Mouse (Mus musculus): Measurements from ENCODE around the gene Actr1a.

Actr1a gene

DNA sequence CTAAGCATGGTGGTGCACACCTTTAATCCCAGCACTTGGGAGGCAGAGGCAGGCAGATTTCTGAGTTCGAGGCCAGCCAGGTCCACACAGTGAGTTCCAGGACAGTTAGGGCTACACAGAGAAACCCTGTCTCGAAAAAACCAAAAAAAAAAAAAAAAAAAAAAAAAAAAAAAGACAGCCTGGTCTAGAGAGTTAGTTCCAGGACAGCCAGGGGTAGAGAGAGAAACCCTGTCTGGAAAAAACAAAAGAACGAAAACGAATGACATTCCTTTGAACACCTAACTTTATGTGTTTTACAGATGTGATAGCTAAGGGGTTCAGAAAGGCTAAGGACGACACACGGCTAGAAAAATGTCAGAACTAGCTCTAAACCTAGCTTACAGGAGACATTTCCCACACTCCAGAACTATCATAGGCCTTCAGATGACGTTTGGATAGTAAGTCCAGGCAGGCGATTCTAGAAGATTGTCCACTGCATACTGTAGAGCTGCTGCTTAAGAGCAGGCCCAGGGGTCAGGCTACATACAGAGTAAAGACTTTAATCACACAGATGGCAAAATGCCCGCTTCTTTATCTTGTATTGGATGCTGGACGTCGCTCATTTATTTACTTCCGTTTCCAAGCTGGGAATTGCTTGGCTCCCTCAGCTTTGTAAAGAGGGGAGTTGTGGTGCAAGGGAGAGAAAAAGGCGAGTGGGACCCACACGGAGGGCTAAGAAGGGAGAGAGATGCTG is 47.4 kb downstream of the Actr1a start:
- ChIA-PET POLR2A (interaction anchor here (0.5 to 4.5 kb wide), 15 partner anchors 9 to 429 kb away, joined by 3 to 28 read pairs (median 4); partner anchors contain the start of genes Cuedc2 (in 2 of the 4), Fbxl15 (in 2 of the 4), Sufu (in 2 of the 4) and Nfkb2 (in 1 of the 4)), CTCF (interaction anchor here in 2 of 4 experiments (0.5 to 1.9 kb wide), 4 partner anchors 9 to 49 kb away, joined by 3 to 4 read pairs (median 4); partner anchors contain the start of gene Sufu (in 1 of the 2))

DNA sequence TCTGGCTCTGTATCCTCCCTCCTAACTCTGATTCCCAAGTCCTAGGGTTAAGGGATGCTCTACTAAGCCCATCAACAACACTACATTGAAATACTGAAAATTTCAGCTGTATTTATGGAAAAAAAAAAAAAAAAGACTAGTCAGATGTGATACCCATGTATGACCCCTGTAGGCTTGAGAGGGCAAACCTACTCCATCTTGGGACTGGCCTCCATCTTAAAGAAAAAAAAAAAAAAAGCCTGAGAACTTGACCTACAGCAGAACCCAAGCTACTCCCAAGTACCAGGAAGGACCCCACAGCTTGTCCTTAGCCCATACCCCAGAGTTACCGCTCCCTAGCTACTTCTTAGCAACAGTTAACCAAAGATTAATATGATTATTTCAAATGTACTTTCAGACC is 48.4 kb downstream of the Actr1a start:
- CTCF ChIA-PET: interaction anchor here in 3 of 4 experiments (0.5 to 0.7 kb wide), 7 partner anchors 23 to 666 kb away, joined by 3 to 6 read pairs (median 4); partner anchors contain the start of gene Nfkb2 (in 1 of the 3)
- POLR2A ChIA-PET: interaction anchor here in 3 of 4 experiments (0.6 to 4.5 kb wide), 5 partner anchors 9 to 640 kb away, joined by 3 to 28 read pairs (median 6); no protein-coding TSS in a partner anchor

GRCm38 (mm10) chr19:46344710-46345419 is 50.7 kb downstream of the Actr1a start:
- POLR2A ChIA-PET: interaction anchor here (0.6 to 1.6 kb wide), 19 partner anchors 9 to 706 kb away, joined by 3 to 16 read pairs (median 3); partner anchors contain the start of genes Fbxl15 (in 1 of the 4) and Sufu (in 1 of the 4)
- CTCF ChIA-PET: interaction anchor here in 3 of 4 experiments (0.6 to 1.3 kb wide), 5 partner anchors 40 to 182 kb away, joined by 3 to 6 read pairs (median 4); partner anchors contain the start of gene Nfkb2 (in 1 of the 3)

GRCm38 (mm10) chr19:46339287-46339971 is 56.1 kb downstream of the Actr1a start:
- ChIA-PET CTCF (interaction anchor here in 2 of 4 experiments (0.5 to 1.2 kb wide), 6 partner anchors 18 to 830 kb away, joined by 3 to 4 read pairs (median 3); partner anchors contain the start of gene Nfkb2 (in 2 of the 2)), POLR2A (interaction anchor here in 2 of 4 experiments (1.0 to 5.0 kb wide), 13 partner anchors 9 to 259 kb away, joined by 3 to 40 read pairs (median 4); partner anchors contain the start of genes Fbxl15 (in 2 of the 2), Sufu (in 2 of the 2) and Wbp1l (in 1 of the 2))

GRCm38 (mm10) chr19:46338942-46339286 is 56.6 kb downstream of the Actr1a start:
- ChIA-PET POLR2A (interaction anchor here in 2 of 4 experiments (1.0 to 5.0 kb wide), 11 partner anchors 9 to 260 kb away, joined by 3 to 40 read pairs (median 5); partner anchors contain the start of genes Fbxl15 (in 2 of the 2), Sufu (in 1 of the 2) and Wbp1l (in 1 of the 2)), CTCF (interaction anchor here in 2 of 4 experiments (0.5 to 1.2 kb wide), 4 partner anchors 18 to 172 kb away, joined by 3 to 4 read pairs (median 4); partner anchors contain the start of gene Nfkb2 (in 2 of the 2))

GRCm38 (mm10) chr19:46338331-46338936 is 57.1 kb downstream of the Actr1a start, which contains the start of gene Cuedc2:
Gene Cuedc2, minus strand, starts transcription at chr19:46338702.
- ChIA-PET POLR2A (interaction anchor here (0.6 to 5.0 kb wide), 33 partner anchors 9 to 408 kb away, joined by 3 to 40 read pairs (median 4); partner anchors contain the start of genes Fbxl15 (in 4 of the 4), Sufu (in 2 of the 4), Actr1a (in 1 of the 4) and Gbf1 (in 1 of the 4)), CTCF (interaction anchor here (0.5 to 1.5 kb wide), 11 partner anchors 9 to 1282 kb away, joined by 3 to 5 read pairs (median 4); partner anchors contain the start of genes Fbxl15 (in 2 of the 4), Nfkb2 (in 2 of the 4) and Sufu (in 2 of the 4))

GRCm38 (mm10) chr19:46337719-46338330 is 57.7 kb downstream of the Actr1a start:
- CTCF ChIA-PET: interaction anchor here in 3 of 4 experiments (0.5 to 1.5 kb wide), 9 partner anchors 8 to 1282 kb away, joined by 3 to 5 read pairs (median 4); partner anchors contain the start of genes Fbxl15 (in 2 of the 3), Sufu (in 2 of the 3) and Nfkb2 (in 1 of the 3)

DNA sequence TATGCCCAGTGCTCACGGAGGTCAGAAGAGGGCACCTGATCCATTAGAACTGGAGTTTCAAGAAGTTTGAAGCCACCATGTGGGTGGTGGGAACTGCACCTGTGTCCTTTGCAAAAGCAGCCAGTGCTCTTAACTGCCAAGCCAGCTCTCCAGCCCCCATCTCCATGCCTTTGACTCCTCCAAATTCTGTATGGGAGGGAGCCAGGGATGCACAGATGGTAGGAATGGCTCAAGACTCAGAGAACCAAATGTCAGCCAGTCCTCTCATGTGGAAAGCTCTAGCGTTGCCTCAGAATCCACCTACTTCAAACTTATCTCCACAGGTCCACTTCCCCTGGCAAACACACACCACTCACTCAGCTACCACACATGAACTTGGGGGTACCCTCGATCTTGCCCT is 61.6 kb downstream of the Actr1a start:
- POLR2A ChIA-PET: interaction anchor here in 1 of 4 experiments (0.6 to 1.2 kb wide), 2 partner anchors 23 to 266 kb away, joined by 3 read pairs; no protein-coding TSS in a partner anchor
- CTCF ChIA-PET: interaction anchor here in 1 of 4 experiments (1.6 kb wide), 1 partner anchor 63 kb away, joined by 3 read pairs; the partner anchor contains the start of gene Sufu

More at GRCm38 (mm10) chr19:46337719-46338330, 57.7 kb downstream of the Actr1a start:
- POLR2A ChIA-PET: interaction anchor here (0.6 to 5.0 kb wide), 34 partner anchors 8 to 408 kb away, joined by 3 to 40 read pairs (median 4); partner anchors contain the start of genes Fbxl15 (in 4 of the 4), Actr1a (in 1 of the 4), Gbf1 (in 1 of the 4) and Nolc1 (in 1 of the 4)

DNA sequence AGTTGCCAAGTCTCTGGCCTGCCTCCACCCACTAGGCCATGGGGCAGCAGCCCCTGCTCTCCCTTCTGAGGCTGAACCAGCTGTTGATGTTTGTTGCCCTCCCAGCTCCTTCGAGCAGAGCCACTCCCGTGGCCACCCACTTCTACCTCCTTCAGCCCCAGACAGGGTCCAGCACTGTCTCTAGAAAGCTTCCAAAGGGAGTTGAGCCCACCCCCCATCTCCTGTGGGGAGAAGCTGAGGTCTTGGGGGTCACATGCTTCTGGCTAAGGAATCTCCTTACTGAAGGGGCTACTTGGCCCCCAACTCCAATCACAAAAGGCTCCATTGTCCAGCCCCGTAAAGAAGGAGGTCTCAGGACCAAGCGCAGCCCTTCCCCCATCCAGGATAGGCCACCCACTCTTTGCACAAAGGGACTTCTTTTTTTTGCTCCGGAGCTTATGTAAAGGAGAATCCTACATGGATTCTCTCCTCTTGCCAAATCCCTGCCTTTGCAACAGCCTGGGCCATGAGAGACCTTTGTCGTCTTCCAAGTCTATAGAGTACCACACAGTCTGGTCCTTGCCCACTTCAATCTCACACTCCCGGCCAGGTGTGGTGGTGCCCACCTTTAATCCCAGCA is 62.7 kb downstream of the Actr1a start:
- ChIA-PET POLR2A (no interaction called here), CTCF (no interaction called here)

DNA sequence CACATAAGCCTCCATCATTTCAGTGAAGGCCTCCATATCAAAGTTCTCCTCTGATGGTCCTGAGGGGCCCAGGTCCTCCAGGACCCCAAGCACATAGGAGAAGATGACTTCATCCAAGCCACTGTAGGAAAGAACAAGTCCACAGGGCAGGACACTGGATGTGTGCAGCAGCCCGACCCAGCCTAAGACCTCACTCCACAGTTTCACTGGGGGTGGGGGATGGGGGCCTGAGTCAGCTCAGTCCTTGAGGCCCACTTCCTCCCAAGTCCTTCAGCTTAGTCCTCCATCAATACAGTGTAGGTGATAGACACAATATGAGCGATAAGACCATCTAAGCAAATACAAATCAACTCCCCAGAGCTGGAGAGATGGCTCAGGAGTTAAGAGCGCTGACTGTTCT is 63.6 kb downstream of the Actr1a start:
- POLR2A ChIA-PET: interaction anchor here in 2 of 4 experiments (1.1 to 1.3 kb wide), 2 partner anchors 49 to 108 kb away, joined by 3 read pairs; no protein-coding TSS in a partner anchor

GRCm38 (mm10) chr19:46331326-46331725 is 64.2 kb downstream of the Actr1a start:
- POLR2A ChIA-PET: interaction anchor here in 2 of 4 experiments (0.9 to 1.3 kb wide), 3 partner anchors 12 to 108 kb away, joined by 3 read pairs; no protein-coding TSS in a partner anchor

More for the DNA sequence above, 63.6 kb downstream of the Actr1a start:
- CTCF ChIA-PET: no interaction called here

GRCm38 (mm10) chr19:46330696-46331095 is 64.9 kb downstream of the Actr1a start:
- CTCF ChIA-PET: interaction anchor here in 3 of 4 experiments (0.5 to 2.0 kb wide), 7 partner anchors 26 to 195 kb away, joined by 3 to 7 read pairs (median 4); partner anchors contain the start of genes Nfkb2 (in 2 of the 3) and Pitx3 (in 1 of the 3)
- POLR2A ChIA-PET: interaction anchor here in 2 of 4 experiments (0.7 to 3.5 kb wide), 8 partner anchors 7 to 195 kb away, joined by 3 to 39 read pairs (median 4); partner anchors contain the start of gene Cuedc2 (in 1 of the 2)

More at GRCm38 (mm10) chr19:46331326-46331725, 64.2 kb downstream of the Actr1a start:
- CTCF ChIA-PET: interaction anchor here in 3 of 4 experiments (0.5 to 1.8 kb wide), 4 partner anchors 27 to 196 kb away, joined by 3 to 7 read pairs (median 4); partner anchors contain the start of gene Nfkb2 (in 1 of the 3)

DNA sequence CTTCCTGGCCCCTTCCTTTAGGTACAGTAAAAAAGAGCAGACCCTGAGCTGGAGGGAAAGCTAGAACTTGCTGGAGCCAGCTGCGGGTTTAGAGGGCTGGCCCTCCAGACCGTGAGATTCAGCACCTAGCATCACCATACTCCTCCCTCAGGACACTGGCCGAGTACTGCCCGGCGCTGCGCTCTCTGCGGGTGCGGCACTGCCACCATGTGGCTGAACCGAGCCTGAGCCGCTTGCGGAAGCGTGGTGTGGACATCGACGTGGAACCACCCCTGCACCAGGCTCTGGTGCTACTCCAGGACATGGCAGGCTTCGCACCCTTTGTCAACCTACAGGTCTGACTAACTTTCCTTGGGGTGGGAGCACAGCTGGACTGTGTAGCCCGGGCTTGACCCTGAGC is 65.6 kb downstream of the Actr1a start:
- ChIA-PET CTCF (interaction anchor here in 3 of 4 experiments (0.7 to 3.1 kb wide), 8 partner anchors 8 to 195 kb away, joined by 3 to 13 read pairs (median 4); partner anchors contain the start of genes Cuedc2 (in 1 of the 3), Nfkb2 (in 1 of the 3) and Pitx3 (in 1 of the 3)), POLR2A (interaction anchor here in 3 of 4 experiments (0.6 to 3.5 kb wide), 15 partner anchors 8 to 783 kb away, joined by 3 to 39 read pairs (median 8); partner anchors contain the start of genes Cuedc2 (in 2 of the 3), Nfkb2 (in 2 of the 3) and Nolc1 (in 1 of the 3))

DNA sequence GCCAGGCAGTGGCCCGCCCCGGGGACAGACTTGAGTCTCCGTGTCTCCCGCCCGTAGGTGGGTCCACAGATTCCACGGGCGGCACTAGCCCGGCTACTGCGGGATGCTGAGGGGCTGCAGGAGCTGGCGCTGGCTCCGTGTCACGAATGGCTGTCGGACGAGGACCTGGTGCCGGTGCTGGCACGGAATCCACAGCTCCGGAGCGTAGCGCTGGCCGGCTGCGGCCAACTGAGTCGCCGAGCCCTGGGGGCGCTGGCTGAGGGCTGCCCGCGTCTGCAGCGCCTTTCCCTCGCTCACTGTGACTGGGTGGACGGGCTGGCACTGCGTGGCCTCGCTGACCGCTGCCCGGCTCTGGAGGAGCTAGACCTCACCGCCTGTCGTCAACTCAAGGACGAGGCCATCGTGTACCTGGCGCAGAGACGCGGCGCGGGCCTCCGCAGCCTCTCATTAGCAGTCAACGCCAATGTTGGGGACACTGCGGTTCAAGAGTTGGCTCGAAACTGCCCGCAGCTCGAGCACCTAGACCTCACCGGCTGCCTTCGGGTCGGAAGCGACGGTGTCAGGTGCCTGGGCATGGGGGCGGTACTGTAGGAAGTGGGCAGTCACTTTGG is 66.4 kb downstream of the Actr1a start:
- ChIA-PET POLR2A (interaction anchor here (0.6 to 3.5 kb wide), 51 partner anchors 9 to 782 kb away, joined by 3 to 39 read pairs (median 4); partner anchors contain the start of genes Cuedc2 (in 3 of the 4), Nfkb2 (in 3 of the 4), Gbf1 (in 2 of the 4) and Mfsd13a (in 2 of the 4)), CTCF (interaction anchor here (0.5 to 3.1 kb wide), 22 partner anchors 9 to 1179 kb away, joined by 3 to 14 read pairs (median 5); partner anchors contain the start of genes Cuedc2 (in 3 of the 4), Nfkb2 (in 3 of the 4), Pitx3 (in 1 of the 4) and Sufu (in 1 of the 4))
